Mouse (Mus musculus) testis, postnatal 14 days (tissue): Measurements from ENCODE around the gene Atg4a-ps.
"Not testable (repeated sequence)": the region's sequence is repeated elsewhere in the genome, so short reads cannot be mapped to it uniquely, and the experiment has no call there.

ENCODE experiments used
- DNase-seq: peaks from one replicate; pipeline ENCODE4 v3.0.0; 2021; ENCODE audit warnings: low spot score

The Atg4a-ps gene

GRCm38 (mm10) chr3:103645968-103646367 is at the start of gene Atg4a-ps:
Gene Atg4a-ps, minus strand, starts transcription at chr3:103646068.
- not testable (repeated sequence) for DNase-seq

DNA sequence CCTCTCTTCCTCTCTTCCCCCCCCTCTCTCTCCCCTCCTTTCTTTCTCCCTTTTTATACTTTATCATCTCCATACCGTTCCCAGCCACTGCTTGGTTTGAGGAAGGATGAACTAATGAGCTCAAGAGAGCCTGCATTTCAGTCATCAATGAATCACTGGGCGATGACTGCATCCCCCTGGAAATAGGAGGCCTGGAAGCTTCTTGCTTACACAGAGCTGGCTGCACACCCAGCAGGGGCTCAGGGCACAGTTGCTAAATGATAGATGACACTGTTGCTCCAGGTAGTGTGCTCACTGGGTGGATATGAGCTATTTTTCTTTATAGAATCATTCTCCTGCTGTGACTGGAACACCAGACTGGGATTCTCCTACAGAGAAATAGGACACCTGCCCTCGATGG is 49.7 kb upstream of the Atg4a-ps start:
- no peak for DNase-seq

DNA sequence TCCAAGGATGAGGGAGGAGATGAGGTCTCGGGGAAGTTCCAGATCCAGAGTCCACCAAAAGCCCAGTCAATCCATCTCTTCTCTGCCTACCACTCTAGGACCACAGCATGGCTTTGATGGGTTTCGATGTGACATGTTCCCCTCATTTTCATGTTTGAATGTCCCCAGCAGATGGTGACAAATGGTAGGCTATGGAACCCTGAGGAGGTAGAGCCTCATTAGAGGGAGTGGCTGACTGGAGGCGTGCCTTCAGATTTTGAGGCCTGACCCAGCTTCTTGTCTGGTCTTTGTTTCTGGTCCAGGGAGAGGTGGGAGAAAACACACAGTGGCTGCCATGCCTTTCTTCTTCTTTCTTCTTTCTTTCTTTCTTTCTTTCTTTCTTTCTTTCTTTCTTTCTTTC is 44.6 kb upstream of the Atg4a-ps start:
- DNase-seq, result no peak

DNA sequence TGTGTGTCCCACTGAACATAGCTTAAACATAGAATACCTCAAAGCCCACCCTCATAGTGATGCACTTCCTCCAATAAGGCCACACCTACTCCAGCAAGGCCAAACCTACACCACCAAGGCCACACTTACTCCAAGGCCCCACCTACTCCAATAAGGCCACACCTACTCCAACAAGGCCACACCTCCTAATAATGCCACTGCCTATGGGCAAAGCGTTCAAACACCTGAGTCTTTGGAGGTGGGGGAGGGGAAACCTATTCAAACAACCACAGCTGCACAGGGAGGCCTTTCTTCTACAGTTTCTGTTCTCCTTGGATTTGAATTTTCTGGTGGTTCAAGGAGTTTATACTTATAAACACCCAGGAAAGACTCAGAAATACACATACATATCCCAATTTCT is 43.2 kb upstream of the Atg4a-ps start:
- no peak for DNase-seq

GRCm38 (mm10) chr3:103683966-103684319 is 38.1 kb upstream of the Atg4a-ps start:
- no peak for DNase-seq

GRCm38 (mm10) chr3:103683234-103683965 is 37.5 kb upstream of the Atg4a-ps start:
- DNase-seq, result no peak

GRCm38 (mm10) chr3:103682473-103682872 is 36.6 kb upstream of the Atg4a-ps start:
- DNase-seq, result no peak

DNA sequence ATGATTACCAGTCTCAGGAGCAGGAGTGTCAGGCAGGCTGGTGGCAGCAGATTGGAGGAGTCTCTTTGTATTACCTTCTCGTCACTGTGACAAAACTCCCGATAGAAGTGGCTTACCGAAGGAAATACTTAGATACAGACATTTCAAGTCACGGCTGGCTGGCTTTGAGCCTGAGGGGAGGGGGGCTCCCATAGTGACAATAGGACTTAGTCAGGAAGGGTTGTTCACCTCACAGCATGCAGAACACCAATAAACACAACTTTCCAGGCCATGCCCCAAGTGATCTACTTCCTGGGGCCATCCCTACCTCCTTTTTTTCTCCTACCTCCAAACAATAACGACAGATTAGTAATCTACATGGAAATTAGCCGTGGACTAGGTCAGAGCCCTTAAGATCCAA is 32.9 kb upstream of the Atg4a-ps start:
- no peak for DNase-seq

DNA sequence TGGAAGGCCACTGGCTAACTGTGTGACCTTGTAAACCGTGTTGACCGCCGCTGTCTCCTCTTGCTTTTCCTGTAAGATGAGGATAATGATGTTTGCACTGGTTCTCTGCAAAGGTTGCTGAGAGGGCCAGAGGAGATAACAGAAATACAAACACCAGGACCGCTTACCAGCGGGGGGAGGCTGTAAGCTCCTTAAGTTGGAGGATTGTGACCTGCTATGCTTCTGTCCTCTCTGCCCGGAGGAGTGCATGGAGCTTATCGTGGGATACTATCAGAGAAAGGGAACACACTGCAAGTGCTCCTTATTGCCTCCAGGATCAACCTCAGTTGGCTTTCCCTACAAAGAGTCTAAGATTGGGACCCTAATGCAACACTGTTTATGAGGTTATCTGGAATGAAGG is 26.8 kb upstream of the Atg4a-ps start:
- no peak for DNase-seq

DNA sequence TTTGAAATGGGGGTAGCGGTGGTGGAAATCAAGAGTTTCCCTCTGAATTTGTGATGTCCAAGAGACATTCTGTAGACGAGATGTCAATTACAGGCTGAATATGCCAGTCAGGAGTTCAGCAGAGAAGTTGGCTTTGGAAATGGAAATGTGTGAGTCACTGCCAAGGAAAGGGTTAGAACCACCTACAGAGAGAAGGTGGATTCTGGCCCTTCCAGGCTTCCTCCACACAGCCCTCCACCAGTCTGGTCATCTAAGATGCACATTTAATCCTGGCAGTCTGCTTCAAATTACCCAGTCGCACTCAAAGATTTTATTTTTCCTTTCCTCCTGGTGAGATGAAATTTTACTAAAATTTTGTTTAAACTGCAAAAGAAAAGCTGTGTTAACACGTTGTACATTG is 26.2 kb upstream of the Atg4a-ps start:
- no peak for DNase-seq

- no peak for DNase-seq
Measured at GRCm38 (mm10) chr3:103663385-103663784, 17.5 kb upstream of the Atg4a-ps start.

DNA sequence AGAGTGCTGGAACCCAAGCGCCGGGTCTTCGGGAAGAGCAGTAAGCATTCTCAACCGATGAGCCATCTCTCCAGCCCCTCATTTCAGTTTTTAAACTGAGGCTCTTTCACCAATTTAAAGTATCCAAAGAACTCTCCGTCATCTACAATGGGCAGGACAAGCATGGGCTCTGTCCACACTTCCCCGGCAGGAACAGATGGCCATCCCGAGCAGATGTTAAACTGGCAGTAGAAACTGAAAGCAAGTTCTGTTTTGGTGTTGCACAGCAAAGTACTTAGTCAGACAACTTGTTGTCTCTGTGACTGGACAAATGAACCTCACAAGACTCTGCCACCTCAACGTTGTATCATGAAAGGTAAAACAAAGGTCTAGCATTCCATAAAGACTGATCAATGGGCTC is 15.8 kb upstream of the Atg4a-ps start:
- DNase-seq, result no peak

- no peak for DNase-seq
Measured at GRCm38 (mm10) chr3:103660012-103660411, 14.1 kb upstream of the Atg4a-ps start.

DNA sequence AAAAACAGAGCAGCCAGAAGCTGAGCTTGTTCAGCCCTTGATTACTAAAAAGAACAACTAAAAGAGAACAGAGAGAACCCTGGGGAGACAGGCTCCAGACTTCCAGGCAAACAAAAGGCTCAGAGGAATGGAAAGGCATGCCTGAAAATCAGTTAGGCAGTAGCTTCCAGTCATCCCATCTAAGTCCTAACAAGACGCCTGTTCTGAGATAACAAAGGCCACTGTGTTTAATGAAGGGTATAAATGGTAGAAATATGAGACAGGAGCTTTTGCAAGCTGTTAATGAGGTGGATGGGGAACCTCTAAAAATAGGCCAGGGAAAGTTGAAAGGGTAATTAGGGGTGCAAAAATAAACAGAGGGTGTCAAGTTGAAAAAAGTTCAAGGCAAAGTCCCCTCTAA is 4.5 kb upstream of the Atg4a-ps start:
- no peak for DNase-seq

- no peak for DNase-seq
Measured at GRCm38 (mm10) chr3:103649716-103650115, 3.8 kb upstream of the Atg4a-ps start.

DNA sequence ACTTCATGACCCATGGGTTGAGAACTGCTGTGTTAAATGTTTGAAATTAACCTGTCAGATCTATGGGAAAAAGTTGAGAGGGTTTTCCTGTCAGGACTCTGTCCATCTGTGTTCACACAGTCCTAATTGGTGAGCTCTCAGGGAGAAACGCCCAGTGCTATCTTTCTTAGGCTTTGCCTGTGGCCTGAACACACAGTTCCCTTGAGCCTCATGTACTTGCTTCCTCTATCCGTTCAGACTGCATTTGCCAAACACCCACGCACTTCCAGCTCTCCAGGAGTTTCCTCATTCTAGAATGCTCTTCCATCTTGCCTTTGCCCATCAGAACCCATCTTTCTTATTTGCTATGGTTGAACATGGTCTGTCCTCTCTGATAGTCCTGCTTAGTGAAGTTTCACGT is 2.6 kb upstream of the Atg4a-ps start:
- no peak for DNase-seq

DNA sequence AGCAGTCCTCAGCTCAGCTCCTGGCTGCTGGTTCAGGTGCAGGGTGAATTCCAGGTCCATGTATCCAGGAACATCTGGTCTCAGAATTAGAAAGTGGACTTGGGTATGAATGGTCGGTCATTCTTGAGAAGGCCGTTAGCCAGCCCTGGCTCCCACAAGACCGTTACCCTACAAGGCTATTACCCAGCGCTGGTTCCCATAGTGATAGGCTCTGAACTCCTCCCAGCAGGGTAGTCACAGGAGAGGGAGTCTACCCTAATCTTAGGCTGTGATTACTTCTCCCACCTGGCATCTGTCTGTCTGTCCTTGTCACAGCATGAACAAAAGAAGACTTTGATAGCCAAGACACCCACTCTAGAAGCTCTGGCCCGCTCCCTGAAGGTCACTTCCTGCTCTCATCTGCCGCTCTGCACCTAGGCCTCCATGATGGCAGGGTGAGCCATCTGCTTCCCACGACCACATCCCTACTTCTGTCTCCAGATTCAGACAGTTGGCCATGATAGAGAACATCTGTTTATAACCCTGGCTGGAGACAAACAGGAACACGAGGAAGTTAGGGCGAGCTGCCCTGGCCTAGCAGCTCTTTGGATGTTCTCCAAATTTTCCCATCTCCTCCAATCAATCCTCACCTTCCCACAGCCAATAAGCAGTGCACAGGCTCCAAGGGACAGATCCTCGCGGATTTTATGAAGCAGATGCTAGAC is 1.4 kb upstream of the Atg4a-ps start:
- DNase-seq, result no peak

DNA sequence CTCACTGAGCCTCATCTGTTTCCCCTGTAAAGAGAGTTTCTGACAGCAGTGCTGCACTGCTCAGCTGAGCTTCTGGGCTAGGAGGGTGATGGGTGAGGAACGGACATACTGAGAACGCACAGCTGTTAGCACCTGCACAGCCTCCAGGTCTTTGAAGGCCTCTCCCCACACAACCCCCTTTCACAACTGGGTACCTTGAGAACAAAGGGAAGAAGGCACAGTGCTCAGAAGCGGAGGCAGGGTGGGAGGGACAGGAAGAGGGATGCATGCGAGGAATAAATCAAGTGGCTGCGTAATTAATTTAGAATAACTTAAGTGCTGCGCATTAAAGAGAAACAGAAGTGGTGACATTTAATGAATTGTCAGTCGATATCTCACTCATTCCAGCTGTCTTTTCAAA is 4.6 kb downstream of the Atg4a-ps start:
- DNase-seq, result no peak

- no peak for DNase-seq
Measured at GRCm38 (mm10) chr3:103640226-103640803, 5.6 kb downstream of the Atg4a-ps start.

GRCm38 (mm10) chr3:103637641-103638040 is 8.2 kb downstream of the Atg4a-ps start:
- no peak for DNase-seq

- no peak for DNase-seq
Measured at GRCm38 (mm10) chr3:103634256-103634655, 11.6 kb downstream of the Atg4a-ps start.

DNA sequence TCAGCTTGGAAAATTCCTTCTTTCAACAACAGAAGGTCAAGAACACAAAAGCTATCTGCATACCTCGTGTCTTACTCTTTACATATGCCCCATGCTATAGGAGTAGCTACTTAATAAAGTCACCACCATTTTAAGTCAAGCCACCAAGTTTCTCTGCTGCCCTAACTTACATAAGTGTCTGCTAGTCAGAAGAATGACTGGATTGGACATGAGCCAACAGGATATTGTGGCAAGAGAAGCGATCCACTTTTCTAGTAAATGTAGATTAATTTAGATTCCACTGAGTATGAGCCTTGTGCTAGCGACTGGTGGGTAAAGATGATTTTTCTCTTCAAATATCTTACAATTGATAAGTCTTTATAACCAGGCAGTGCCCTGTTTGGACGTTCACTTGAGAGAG is 12.0 kb downstream of the Atg4a-ps start:
- DNase-seq, result no peak

- DNase-seq, result no peak
Measured at GRCm38 (mm10) chr3:103633124-103633523, 12.7 kb downstream of the Atg4a-ps start.

GRCm38 (mm10) chr3:103627661-103628060 is 18.2 kb downstream of the Atg4a-ps start:
- DNase-seq, result no peak
